In the genomic region with DNA sequence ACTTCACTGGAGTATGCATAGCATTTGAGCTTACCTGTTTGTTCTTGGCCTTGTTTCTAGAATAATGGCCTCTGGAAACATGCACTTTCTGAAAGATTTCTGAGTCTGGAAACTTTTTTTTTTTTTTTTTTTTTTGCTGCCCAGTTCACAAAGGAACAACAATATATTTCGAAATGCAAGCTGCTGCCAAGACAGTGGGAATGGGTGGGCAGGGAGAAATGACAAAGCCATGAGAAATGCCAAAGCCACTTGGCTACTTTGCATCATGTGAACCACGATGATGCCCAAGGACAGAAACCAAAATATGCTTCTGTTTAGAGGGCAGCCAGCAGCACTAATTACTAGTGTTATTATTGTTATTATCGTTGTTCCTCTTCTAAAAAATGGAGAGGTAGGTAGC, we compare ENCODE assay signal across 21 mouse cellular contexts.
"Had no signal": no experiment of that assay in that cellular context is flagged by ENCODE, and none has a peak within 500 bp of the region (broad histone marks: within the 10 kb centered on the region; RNA-seq: fewer than 3 reads in every experiment).

No protein-coding gene starts in this region.

- H3K36me3 ChIP-seq: limb, embryonic 10.5 days; limb, embryonic 13.5 days; liver, embryonic 12.5 days; liver, embryonic 15.5 days; lung, embryonic 15.5 days; neural tube, embryonic 12.5 days; neural tube, embryonic 15.5 days; stomach, embryonic 15.5 days had no signal

- H3K4me3 ChIP-seq: layer of hippocampus, adult 2 months; limb, embryonic 10.5 days; limb, embryonic 13.5 days; liver, embryonic 12.5 days; liver, embryonic 15.5 days; lung, embryonic 15.5 days; megakaryocyte, embryonic 14.5 days; neural tube, embryonic 12.5 days; neural tube, embryonic 15.5 days; stomach, embryonic 15.5 days had no signal

- H3K27me3 ChIP-seq: limb, embryonic 13.5 days; liver, embryonic 12.5 days; liver, embryonic 15.5 days; lung, embryonic 15.5 days; megakaryocyte, embryonic 14.5 days; neural tube, embryonic 12.5 days; neural tube, embryonic 15.5 days; stomach, embryonic 15.5 days had no signal

- H3K4me2 ChIP-seq: limb, embryonic 13.5 days; liver, embryonic 12.5 days; liver, embryonic 15.5 days; lung, embryonic 15.5 days; midbrain, embryonic 11.5 days; neural tube, embryonic 12.5 days; neural tube, embryonic 15.5 days; stomach, embryonic 15.5 days had no signal

- ATAC-seq: liver, embryonic 12.5 days had no signal

- DNase-seq: kidney, postnatal 25 days; liver; lung, adult 18-20 months; lung, postnatal 10 days; lung, postnatal 36 days; midbrain, embryonic 14.5 days; right cerebral cortex, adult 18-20 months; right cerebral cortex, postnatal 25 days; spleen, adult 18-20 months; thymus, postnatal 25 days had no signal
